Mouse (Mus musculus) natural killer cell, adult 2 months (primary cell): ENCODE results near the gene Zfp386.

ENCODE experiments used
- DNase-seq, 2 experiments: peaks; one replicate each; pipeline ENCODE4 v3.0.0; 2022; ENCODE audit warnings: low spot score in 2 of 2

Gene Zfp386

DNA sequence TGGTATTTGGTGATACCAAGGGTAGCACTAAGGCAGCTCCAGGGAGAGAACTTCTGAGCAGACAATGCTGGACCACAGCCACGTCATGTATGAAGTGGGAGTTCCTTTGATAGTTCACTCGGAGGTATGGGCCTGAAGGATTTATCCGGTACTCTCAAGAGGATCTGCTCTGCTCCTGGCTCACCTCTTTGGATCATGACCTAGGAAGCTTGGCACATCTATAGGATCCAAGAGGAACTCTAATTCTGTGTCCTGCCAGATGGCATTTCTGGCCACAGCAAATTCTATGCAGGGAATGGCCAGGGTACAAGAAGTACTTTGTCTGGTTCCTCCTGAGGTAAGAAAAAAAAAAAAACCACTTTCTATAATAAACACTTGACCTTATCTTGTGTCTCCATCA, 42.3 kb downstream of the Zfp386 start:
- DNase-seq = no peak

GRCm38 (mm10) chr12:116094765-116095555, 47.4 kb downstream of the Zfp386 start:
- DNase-seq = no peak

- no peak for DNase-seq
These were observed 48.9 kb downstream of the Zfp386 start for GRCm38 (mm10) chr12:116096361-116096904.

DNA sequence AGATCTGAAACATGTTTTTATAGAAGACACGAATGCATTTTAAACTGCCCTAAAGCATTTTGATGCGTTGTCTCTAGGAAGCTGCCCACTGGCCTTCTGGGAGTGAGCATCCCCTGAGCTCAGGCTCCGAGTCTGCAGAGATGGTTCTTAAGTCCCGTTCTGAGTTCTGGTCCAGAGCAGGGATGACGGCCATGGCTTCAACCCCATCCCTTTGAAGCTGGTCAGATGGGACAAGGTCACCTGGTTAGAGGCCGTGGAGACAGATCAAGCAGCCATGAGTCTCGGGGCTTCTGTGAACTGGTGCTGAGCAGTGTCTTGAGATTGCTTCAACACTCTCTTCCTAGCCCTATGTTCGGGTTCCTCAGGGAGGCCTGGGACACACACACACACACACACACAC, 49.6 kb downstream of the Zfp386 start:
- DNase-seq = no peak

DNA sequence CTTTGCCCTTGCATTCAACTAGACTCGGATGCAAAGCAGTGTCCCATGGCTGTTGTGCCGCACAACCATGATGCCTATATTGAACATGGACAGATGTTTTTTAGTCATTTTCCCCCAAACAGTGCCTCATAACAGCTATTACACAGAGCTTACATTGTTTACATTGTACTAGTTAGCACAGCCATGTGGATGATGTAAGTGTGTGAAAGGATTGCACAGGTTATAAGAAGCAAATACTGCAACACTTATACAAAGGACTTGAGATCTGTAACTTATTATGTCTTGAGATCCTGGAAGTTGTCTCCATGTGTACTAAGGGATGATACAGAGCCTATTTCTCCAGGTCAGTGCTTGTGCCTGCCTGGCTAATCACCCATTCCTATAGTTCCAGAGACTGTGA, 54.4 kb downstream of the Zfp386 start:
- DNase-seq = no peak

DNA sequence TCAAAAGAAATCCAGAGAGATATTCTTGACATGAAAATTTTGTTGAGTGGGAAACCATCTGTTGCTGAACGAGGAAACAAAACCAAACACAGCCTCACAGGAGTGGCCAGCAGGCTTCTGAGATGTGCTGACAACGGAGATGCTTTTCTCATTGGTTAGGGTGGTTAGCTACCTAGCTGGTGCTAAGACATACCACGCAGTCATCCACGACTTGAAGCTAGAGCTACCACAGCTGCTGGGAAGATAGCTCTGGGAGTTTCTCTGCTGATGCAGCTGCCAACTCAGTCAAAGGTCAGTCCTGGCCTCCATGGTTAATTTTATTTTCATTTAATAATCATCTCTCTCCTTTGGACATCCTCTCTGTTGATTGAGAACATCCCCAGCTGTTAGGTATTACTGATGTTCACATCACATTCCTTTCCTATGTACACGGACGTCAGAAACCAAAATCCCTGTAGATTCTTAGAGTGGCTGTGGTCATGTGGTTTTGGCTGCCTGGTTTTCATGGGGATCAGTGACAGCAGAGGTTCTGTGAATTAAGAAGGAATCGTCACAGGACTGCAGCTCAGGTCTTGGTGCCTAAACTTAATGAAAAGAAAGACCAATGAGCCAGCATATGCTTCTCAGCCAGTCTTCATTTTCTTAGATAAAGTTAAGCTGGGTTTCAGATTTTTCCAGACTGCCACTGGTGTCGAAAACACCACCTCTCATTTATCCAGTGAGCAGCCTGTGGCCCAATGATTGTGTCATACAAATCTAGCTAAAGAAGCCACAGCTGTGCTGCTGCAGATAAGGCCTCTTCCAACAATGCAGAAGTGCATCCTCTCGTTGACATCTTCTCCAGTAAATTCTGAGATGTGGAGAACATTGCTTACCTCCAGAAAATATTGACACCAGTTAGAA, 62.2 kb downstream of the Zfp386 start:
- no peak for DNase-seq

GRCm38 (mm10) chr12:116111007-116111694, 63.6 kb downstream of the Zfp386 start:
- DNase-seq = no peak
